Mouse (Mus musculus): Measurements from ENCODE around the gene Golga1. TPM values are rescaled to one million over a fixed set of nuclear protein-coding genes. Genes with fewer than 3 reads are reported as not detected.

The Golga1 gene
- total RNA-seq, 4 experiments from 2014 or later = 27.3 to 44.0 (median 35.9) TPM

DNA sequence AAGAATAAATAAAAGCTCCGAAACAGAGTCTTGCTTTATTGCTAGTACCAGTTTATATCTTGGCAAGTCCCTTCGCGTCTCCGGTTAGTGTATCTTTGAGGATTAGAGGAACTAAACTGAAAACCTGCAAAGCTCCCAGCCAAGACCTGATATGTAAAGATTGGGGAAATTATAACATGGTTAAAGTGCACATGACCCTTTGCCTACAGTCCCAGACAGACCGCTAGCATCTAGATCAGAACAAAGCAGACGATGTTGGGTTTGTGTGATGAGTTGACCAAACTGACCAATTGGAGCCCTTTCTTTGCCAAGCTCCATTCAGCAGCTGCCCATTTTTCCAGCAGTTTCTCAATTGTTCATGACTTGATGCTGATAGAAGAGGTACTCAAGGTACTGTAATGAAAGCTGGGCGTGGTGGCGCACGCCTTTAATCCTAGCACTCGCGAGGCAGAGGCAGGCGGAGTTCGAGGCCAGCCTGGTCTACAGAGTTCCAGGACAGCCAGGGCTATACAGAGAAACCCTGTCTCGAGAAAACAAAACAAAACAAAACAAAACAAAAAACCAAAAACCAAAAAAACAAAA, 59.1 kb downstream of the Golga1 start:
- DNase-seq (ENCODE audit: low spot score in 2 of 2) = no peak

DNA sequence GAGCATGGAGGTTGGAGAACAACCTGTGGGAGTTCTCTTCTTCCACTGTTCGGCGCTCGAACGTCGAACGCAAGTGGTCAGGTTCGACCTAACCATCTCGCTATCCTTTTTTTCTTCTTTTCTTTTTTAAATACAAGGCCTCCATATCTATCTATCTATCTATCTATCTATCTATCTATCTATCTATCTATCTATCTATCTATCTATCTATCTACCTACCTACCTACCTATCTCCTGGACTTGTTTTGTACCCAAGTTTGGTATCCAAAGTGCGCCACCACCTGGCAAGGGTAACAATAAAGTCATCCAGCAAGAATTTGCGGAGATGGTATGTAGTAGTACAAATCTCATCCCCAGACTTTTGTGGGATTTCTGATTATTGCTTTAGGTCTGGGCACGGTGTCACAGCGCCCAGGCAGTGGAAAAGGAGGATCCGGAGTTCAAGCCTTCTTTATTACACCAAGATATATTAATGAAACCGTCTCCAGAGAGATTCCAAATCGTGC, 59.7 kb downstream of the Golga1 start, which contains the start of gene Rpl35:
TSS of gene Rpl35 (minus strand) at position 51 of the 506 bp plus-strand sequence.
- no peak for DNase-seq (ENCODE audit: low spot score in 2 of 2)

DNA sequence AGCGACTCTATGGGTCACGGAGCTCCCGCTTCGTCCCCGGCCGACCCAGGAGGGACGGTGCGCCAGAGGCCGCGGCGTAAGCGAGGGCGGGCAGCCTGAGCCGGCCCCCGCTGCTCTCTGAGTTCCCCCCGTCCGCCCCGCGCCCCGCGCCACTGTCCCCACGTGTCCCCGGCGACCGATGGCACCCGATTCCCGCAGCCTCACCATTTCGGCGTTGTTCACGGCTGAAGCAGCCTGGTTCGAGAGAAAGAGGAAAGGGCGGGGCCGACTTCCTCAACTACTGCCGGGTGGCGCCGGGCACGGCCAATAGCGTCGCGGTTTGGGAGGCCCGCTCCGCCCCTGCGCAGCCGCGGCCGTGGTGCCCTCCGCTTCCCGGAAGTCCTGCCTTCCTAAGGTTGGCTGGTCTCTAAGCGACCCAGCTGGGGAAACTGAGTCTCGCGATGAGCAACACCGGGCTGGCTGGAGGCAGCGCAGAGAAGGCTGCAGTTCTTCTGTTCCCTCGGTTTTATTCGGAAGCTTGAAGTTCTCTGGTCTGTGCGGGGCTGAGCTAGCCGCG, 60.4 kb downstream of the Golga1 start, which contains the start of gene Arpc5l:
TSS of gene Arpc5l (plus strand) at position 469 of the 556 bp plus-strand sequence.
- DNase-seq (ENCODE audit: low spot score in 2 of 2) = peak; percentile 86 to 89

DNA sequence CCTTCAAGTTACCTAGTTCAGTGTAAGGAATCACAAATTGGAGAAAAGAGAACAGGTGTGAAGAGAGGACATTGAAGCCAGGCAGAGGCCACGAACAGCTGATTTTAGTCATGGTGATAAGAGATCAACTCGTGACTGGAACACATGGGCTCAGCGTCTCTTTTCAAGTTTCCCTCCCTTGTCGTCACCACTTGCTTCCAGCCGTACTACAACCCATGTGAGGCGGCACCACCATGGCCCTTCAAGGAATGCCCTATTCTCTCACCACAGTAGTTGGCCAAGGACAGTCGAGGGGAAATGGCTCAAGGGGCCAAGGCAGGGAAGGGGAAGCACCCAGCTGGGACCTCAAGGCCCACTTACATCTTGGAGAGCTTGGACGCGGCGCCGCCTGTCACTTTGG, 61.0 kb downstream of the Golga1 start:
- DNase-seq (ENCODE audit: low spot score in 2 of 2) = no peak

DNA sequence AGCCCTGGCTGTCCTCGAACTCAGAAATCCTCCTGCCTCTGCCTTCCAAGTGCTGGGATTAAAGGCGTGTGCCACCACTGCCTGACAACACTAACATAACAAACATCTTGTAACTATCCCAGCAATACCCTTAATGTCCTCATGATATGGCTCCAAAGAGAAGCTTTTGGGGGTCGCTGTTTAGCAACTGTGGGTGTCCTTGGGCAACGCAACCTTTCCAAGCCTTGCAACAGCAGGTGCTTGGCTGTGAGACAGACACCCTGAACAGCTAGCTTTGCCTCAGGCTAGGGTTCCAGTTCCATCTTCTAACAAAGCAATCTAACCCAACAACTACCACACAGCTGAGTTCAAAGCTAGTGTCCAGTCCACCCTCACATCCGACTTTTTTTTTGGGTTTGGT, 61.8 kb downstream of the Golga1 start:
- no peak for DNase-seq (ENCODE audit: low spot score in 2 of 2)

DNA sequence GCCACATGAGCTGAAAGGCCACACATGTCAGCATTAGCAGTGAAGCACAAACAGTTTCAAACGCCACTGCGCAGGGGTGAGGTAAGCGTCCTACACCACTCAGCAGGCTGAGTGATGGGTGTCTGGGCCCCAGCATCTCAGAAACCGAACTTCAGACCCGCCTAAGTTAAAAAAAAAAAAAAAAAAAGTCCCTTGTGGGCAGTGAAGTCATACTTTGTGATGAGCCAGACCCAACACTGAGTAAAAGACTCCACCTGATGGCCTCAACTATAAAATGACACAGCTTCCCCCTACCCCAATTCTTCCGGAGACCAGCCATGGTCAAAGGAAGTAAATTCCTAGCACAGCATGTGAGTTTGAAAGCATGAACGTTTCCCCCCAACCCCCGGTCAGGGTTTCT, 62.2 kb downstream of the Golga1 start:
- no peak for DNase-seq (ENCODE audit: low spot score in 2 of 2)

DNA sequence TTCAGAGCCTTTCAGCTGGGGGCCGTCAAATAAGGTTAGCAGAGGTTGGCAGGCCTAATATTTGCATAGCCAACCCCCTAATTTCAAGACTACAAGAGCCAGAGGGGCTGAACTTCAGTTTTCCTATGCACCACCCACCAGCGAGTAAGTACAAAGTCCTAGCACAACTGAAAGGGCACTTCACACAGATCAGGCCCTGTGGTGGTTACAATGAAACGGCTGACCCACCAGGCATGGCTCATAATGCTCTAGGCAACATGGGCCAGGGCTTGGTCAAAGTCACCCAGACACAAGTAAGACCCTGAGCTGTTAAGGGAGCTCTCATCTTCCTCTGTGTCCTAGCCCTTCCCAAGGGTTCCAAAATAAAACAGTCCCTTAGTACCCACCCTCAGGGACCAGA, 63.5 kb downstream of the Golga1 start:
- DNase-seq (ENCODE audit: low spot score in 2 of 2) = no peak

DNA sequence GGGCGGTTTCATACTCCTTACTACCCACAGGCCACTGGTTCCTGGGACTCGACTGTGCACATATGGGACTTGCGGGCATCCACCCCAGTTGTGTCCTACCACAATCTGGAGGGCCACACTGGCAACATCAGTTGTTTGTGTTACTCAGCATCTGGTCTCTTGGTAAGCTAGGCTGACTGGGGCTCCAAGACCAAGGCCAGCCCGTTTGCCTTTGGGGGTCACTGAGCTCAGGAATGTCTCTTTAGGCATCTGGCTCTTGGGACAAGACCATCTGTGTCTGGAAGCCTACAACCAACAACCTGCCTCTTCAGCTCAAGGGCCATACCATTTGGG, 64.8 kb downstream of the Golga1 start:
- no peak for DNase-seq (ENCODE audit: low spot score in 2 of 2)

DNA sequence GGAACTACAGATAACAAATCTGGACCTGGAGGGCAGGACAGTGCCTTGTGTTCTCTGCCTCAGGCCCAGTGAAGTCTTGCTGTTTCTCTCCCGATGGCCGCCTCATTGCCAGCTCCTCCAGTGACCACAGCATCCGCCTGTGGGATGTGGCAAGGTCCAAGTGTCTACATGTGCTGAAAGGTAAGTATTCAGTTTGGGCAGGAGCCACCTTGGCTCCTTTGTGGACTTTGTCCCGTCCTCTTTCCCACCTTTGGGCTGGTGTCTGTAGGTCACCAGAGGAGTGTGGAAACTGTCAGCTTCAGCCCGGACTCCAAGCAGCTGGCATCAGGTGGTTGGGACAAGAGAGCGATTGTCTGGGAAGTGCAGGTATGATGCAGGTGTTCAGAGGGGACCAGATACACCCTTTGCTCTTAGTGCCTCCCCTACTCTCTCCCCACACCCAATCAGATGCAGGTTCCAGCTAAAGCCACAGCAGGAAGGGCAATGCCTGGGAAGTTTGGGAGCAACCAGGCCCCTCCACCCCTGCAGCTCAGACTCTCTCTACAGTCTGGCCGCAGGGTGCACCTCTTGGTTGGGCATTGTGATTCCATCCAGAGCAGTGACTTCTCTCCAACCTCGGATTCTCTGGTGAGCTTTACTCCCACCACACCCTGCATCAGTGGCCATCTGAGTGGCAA, 65.3 kb downstream of the Golga1 start:
- DNase-seq (ENCODE audit: low spot score in 2 of 2) = no peak

DNA sequence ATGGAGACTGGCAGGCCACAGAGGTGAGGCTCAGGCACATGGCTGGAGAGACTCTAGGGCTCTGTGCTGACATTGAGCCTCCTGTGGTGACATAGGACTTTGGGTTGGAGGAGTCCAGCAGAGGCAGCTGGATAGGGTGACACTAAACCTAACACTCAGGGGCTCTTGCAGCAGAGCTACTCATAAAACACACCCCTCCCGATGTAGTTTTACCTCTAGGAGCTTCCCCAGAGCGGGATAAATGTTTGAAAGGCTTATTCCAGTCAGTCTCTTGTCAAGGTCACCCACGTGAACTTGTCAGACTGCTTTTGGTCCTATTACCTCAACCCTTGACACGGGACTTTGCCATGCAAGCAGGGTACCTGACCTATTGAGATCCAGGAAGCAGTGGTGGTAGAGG, 66.0 kb downstream of the Golga1 start:
- no peak for DNase-seq (ENCODE audit: low spot score in 2 of 2)

DNA sequence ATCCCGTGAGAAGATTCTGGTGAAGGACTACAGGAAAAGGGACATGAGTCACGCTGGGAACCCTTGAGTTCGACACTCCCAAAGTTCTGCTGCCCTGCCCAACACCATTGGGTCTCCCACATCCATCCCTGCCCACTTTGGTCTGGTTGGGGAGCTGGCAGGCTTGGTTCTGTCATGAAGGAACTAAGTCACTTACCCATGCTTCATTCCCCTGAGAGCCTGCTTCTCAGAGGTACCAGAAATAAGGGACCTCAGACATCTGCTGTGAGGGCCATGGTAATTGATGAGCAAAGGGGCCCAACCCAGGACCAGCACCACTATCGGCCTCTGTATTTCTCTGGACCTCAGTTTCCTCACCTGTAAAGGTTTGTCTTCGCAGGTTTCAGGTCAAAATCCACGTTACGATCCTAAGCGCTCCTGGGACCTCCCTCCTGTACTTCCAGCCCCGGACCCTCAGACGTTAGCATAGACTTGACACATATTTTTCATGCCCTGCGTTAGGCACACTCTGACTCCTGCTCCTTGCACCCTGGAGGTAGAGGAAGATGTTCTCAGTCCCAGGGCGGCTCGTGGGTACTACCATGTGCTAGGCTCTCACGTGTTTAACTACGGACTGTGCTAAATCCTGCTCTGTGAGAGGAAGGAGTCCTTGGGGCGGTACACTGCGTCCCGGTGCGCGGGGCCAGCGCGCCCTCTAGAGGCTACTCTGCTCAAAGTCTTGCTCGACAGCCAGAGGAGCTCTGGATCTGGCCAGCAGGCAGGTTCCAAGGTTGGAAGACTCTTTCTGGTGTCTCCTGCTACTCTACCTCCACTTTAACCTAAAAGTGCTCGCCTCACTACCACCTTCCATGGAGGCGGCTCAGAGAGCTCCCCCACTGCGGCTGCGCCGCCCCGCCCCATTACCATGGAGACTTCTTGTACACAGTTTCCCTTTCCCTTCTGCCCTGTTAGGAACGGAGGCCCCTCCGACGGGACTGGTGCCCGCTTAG, 67.7 kb downstream of the Golga1 start, which contains the start of gene Wdr38:
TSS of gene Wdr38 (plus strand) at position 91 of the 989 bp plus-strand sequence.
- DNase-seq (ENCODE audit: low spot score in 2 of 2) = peak; percentile 88 to 92

DNA sequence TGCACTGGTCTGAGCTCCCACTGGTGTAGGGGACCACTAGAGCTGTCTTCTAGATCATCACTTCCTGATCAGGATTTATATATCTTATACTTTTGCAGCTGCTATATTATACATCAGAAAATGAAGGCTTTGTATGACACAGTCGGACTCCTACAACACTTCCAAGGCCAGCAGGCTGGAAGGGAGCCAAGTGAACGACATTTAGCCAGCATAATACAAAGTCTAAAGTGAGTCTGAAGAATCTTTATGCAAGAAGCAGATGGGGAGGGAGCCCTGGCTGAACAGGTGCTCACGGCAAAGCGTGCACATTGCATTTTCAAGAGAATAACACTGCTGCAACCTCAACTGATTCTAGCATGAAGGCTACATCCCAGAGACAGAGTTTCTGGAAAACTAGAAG, 72.9 kb downstream of the Golga1 start:
- DNase-seq (ENCODE audit: low spot score in 2 of 2) = no peak

DNA sequence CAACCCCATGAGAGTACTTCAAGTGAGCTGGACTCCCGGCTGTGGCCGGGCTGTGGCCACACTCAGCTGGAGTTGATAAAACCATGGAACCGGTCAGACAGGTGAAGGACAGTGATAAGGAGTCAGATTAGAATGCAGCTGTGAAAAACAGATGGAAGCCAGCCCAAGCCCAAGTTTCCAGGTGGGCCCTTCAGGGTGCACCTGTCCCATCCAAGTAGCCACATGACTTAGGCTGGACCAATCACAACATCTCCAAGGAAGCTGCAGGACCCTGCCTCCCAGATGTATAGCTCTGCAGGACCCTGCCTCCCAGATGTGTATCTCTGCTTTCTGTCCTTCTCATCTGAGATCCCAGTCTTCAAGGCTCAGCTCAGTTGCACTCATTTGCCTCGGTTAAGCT, 73.3 kb downstream of the Golga1 start:
- no peak for DNase-seq (ENCODE audit: low spot score in 2 of 2)

DNA sequence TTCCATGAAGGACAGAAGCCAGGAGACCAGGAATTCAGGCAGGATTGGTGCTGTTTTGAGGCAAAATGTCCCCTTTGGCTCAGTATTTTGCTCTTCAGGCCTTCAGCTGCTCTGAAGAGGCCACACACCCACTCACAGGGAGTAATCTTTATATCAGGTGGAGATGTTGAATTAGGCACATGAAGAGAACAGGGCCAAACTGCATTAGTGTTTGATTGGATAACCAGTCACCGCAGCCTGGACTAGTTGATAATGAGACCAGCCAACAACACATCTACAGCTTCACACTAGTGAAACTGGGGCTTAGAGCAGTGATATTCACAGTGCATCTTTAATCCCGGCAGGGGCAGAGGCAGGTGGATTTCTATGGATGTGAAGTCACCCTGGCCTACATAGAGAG, 76.4 kb downstream of the Golga1 start:
- DNase-seq (ENCODE audit: low spot score in 2 of 2) = no peak

DNA sequence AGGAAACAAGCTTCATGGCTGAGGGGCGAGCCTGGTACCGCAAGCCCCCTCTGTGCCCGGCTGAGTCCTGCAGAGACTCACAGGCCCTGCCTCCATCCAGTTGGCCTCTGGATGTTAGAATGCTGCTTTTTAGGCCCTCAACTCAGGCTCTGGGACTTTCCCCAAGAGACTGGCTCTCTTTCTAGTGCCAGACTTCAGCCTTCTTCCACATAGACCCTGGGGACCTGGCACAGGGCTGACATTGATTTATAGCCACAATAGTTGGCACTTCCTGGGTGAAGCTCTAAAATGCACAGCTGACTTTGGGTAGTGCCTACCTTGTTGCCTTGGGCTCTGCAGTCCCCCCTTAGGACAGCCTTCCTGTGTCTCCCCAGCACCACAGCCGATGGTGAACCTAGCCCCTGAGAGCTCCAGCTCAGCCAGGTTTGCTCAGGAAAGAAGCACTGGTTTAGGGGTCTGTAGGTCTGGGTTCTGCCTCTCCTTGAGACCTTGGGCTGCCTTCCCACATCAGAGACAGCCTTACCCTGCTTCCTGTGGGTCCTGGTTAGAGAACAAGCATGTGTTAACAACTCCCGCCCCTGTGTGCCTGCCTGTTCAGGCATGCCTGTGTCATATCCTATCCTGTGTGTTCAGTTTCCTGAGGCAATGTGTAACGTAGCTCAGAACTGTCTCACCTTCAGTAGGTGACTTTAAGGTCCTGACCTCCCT, 77.4 kb downstream of the Golga1 start:
- no peak for DNase-seq (ENCODE audit: low spot score in 2 of 2)

DNA sequence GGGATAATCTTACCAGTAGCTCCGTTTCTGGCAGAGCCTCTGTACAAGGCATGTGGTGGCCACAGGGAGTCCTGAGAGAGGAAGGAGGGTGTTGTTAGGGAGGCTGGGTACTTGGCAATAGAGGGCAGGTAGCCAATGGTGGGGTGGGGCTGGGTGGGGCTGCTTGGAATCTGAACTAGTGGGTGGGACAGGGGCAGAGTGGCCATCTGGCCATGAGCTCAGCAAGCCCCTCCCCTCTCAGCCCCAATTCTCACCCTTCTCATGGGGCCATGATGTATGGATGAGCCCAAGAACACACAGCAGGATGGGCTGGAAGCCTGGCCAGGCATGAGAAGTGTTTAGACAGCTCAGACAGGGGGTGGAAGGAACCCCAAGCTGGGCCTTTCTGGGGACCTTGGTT, 78.0 kb downstream of the Golga1 start:
- no peak for DNase-seq (ENCODE audit: low spot score in 2 of 2)

DNA sequence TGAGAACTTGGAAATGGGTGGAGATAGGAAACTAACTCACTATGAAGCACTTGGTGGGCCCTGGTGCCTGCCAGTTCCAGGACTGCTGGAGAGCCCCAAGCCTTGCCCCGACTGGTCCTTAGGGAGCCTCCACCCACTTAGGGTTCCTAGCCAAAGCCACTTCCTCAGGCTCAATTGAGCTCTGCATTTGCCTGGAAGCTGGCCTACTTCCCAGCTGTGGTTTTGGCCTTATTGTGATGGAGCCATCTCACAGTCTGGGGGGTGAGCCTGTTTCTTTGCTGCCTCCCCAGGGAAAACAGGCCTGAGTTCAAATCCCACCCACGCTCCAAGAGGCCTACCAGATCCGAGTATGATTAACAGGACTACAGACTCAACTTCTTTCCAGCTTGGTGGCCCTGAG, 78.8 kb downstream of the Golga1 start:
- DNase-seq (ENCODE audit: low spot score in 2 of 2) = no peak

DNA sequence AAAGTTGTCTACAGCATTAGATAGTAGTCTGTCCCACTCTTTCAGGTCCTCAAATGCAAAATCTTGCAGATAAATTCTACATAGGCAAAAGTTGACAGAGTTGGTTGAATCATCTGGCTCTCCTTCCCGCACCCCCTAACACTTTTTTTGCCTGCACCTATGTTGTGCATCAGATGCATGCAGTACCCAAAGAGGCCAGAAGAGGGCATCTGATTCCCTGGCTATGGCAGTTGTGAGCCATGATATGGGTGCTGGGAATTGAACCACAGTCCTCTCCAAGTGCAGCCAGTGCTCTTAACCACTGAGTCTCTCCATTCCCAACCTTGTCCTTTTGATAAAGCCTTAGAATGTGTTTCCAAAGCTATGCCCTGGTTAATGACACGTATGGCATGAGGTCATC, 81.9 kb downstream of the Golga1 start:
- no peak for DNase-seq (ENCODE audit: low spot score in 2 of 2)

DNA sequence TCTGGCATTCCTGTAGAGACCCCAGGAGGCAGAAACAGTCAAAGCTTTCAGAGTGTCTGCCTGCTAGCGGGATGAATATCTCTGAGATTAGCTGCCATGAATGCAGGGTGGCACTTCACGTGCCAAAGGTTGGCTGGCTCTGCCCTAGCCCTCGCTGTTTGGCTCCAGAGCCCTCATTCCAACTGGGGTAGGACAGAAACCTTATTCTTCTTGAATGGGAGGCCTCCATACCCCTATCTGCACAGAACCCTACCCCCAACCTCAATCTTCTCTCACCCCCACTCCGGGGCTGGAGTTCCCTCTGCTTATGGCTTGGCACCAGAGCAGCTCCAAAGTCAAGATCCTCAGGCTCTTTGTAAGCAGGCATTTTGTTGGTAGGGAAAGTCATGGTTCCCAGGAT, 87.5 kb downstream of the Golga1 start:
- DNase-seq (ENCODE audit: low spot score in 2 of 2) = no peak

DNA sequence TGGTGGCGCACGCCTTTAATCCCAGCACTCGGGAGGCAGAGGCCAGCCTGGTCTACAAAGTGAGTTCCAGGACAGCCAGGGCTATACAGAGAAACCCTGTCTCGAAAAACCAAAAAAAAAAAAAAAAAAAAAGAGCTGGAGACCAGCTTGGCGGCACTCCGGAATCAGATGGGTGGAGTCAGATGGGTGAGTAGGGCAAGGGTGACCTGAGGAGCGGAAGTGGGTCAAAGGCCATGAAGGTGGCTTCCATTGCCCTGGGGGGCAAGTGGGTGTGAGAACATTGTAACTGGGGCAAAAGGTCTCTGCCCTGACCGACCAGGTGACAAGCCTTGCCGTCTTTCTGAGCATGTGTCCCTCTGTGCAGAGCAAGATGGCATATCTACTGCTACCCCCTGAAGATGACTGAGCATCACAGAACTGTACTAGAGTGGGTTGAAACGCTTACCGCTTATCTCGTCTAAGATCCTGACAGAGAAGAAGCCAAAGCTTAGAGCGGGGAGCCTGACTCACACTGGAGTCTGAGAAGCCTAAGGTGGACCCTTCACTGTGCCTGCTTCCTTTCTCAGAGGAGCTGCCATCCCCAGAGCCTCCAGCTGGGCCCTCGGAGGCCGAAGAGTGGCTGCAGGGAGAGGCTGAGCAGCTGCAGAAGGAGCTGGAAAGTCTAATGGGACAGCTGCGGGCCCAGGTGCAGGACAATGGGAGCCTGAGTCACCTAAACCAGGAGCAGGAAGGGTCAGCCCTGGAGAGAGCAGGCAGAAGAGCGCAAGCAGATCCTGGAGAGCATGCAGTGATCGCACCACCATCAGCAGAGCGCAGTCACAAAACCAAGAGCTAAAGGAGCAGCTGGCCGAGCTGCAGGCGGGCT, 89.2 kb downstream of the Golga1 start:
- no peak for DNase-seq (ENCODE audit: low spot score in 2 of 2)

Data from layer of hippocampus, adult 8-10 months (tissue).